Mouse (Mus musculus): ENCODE data around the gene Itgav. TPM values are rescaled to one million over a fixed set of nuclear protein-coding genes. Genes with fewer than 3 reads are reported as not detected.
A peak's percentile ranks its signal among the peaks of the same experiment; 100 is the strongest.
"Not testable (repeated sequence)": the region's sequence is repeated elsewhere in the genome, so short reads cannot be mapped to it uniquely, and the experiment has no call there.

Itgav gene
- polyA plus RNA-seq, 1 experiment from 2014 or later: 39.6 TPM

GRCm38 (mm10) chr2:83700667-83701066 lies 23.5 kb upstream of the Itgav start:
- Histone ChIP-seq H3K36me3 (ENCODE audit: control insufficient read depth, insufficient read depth, low read length) (no peaks in the 10 kb centered on the region), H3K4me3 (ENCODE audit: low read length) (no peak overlapping the region), H3K27ac (ENCODE audit: low read length) (no peak overlapping the region), H3K4me2 (ENCODE audit: low read depth, low read length) (no peak overlapping the region), H3K27me3 (replicated peaks; ENCODE audit: control insufficient read depth, insufficient read depth, low read length) (no peaks in the 10 kb centered on the region), H3K4me1 (ENCODE audit: control insufficient read depth, insufficient read depth, low read length) (0 out of 2 replicates have a peak, but pooled peaks cover 4% of the 10 kb centered on the region), H3K9me3 (ENCODE audit: control insufficient read depth, low read length) (no peaks in the 10 kb centered on the region), H3K9ac (ENCODE audit: low read depth, low read length) (no peak overlapping the region)
- WGBS: 59% methylated on average over 4 of the region's 4 CpGs
- ATAC-seq: no peak

GRCm38 (mm10) chr2:83702411-83702810 lies 21.8 kb upstream of the Itgav start:
- Histone ChIP-seq H3K9me3 (ENCODE audit: control insufficient read depth, low read length) (no peaks in the 10 kb centered on the region), H3K4me1 (ENCODE audit: control insufficient read depth, insufficient read depth, low read length) (0 out of 2 replicates have a peak, but pooled peaks cover 7% of the 10 kb centered on the region), H3K4me3 (ENCODE audit: low read length) (no peak overlapping the region), H3K27ac (ENCODE audit: low read length) (no peak overlapping the region), H3K36me3 (ENCODE audit: control insufficient read depth, insufficient read depth, low read length) (no peaks in the 10 kb centered on the region), H3K4me2 (ENCODE audit: low read depth, low read length) (no peak overlapping the region), H3K9ac (ENCODE audit: low read depth, low read length) (no peak overlapping the region), H3K27me3 (replicated peaks; ENCODE audit: control insufficient read depth, insufficient read depth, low read length) (no peaks in the 10 kb centered on the region)
- no peak for ATAC-seq
- WGBS: 88% methylated on average over 7 of the region's 7 CpGs

- H3K36me3 ChIP-seq (ENCODE audit: control insufficient read depth, insufficient read depth, low read length): no peaks in the 10 kb centered on the region
- H3K27me3 ChIP-seq (replicated peaks; ENCODE audit: control insufficient read depth, insufficient read depth, low read length): no peaks in the 10 kb centered on the region
- no peak for ATAC-seq
- H3K9me3 ChIP-seq (ENCODE audit: control insufficient read depth, low read length): no peaks in the 10 kb centered on the region
- no peak overlapping the region for H3K27ac ChIP-seq (ENCODE audit: low read length)
- WGBS: 49% methylated on average over 9 of the region's 9 CpGs
- H3K4me3 ChIP-seq (ENCODE audit: low read length): no peak overlapping the region
- H3K4me1 ChIP-seq (ENCODE audit: control insufficient read depth, insufficient read depth, low read length): 0 out of 2 replicates have a peak, but pooled peaks cover 7% of the 10 kb centered on the region
- no peak overlapping the region for H3K4me2 ChIP-seq (ENCODE audit: low read depth, low read length)
- H3K9ac ChIP-seq (ENCODE audit: low read depth, low read length): no peak overlapping the region
Measured at GRCm38 (mm10) chr2:83705580-83706158, 18.5 kb upstream of the Itgav start.

GRCm38 (mm10) chr2:83709896-83710524 lies 14.2 kb upstream of the Itgav start:
- Histone ChIP-seq H3K4me2 (ENCODE audit: low read depth, low read length) (peak overlapping the region; percentile 10; the same call in 1 of the 2 replicates), H3K36me3 (ENCODE audit: control insufficient read depth, insufficient read depth, low read length) (no peaks in the 10 kb centered on the region), H3K4me1 (ENCODE audit: control insufficient read depth, insufficient read depth, low read length) (0 out of 2 replicates have a peak, but pooled peaks cover 9% of the 10 kb centered on the region)

GRCm38 (mm10) chr2:83713281-83713680 lies 10.9 kb upstream of the Itgav start:
- WGBS: 70% methylated on average over 7 of the region's 7 CpGs
- not testable (repeated sequence) for H3K9me3 ChIP-seq (ENCODE audit: control insufficient read depth, low read length); H3K4me2 ChIP-seq (ENCODE audit: low read depth, low read length); H3K27me3 ChIP-seq (replicated peaks; ENCODE audit: control insufficient read depth, insufficient read depth, low read length); ATAC-seq; H3K36me3 ChIP-seq (ENCODE audit: control insufficient read depth, insufficient read depth, low read length); H3K27ac ChIP-seq (ENCODE audit: low read length); H3K4me3 ChIP-seq (ENCODE audit: low read length); H3K4me1 ChIP-seq (ENCODE audit: control insufficient read depth, insufficient read depth, low read length); H3K9ac ChIP-seq (ENCODE audit: low read depth, low read length)

More at GRCm38 (mm10) chr2:83709896-83710524, 14.2 kb upstream of the Itgav start:
- WGBS: 25% methylated on average over 11 of the region's 11 CpGs
- H3K9ac ChIP-seq (ENCODE audit: low read depth, low read length): no peak overlapping the region
- no peak overlapping the region for H3K4me3 ChIP-seq (ENCODE audit: low read length)
- no peaks in the 10 kb centered on the region for H3K27me3 ChIP-seq (replicated peaks; ENCODE audit: control insufficient read depth, insufficient read depth, low read length)
- peak; percentile 91 for ATAC-seq
- no peaks in the 10 kb centered on the region for H3K9me3 ChIP-seq (ENCODE audit: control insufficient read depth, low read length)
- peak overlapping the region; percentile 62 for H3K27ac ChIP-seq (ENCODE audit: low read length)

GRCm38 (mm10) chr2:83713946-83714345 lies 10.3 kb upstream of the Itgav start:
- Histone ChIP-seq H3K4me2 (ENCODE audit: low read depth, low read length) (no peak overlapping the region), H3K27me3 (replicated peaks; ENCODE audit: control insufficient read depth, insufficient read depth, low read length) (no peaks in the 10 kb centered on the region), H3K36me3 (ENCODE audit: control insufficient read depth, insufficient read depth, low read length) (no peaks in the 10 kb centered on the region), H3K9me3 (ENCODE audit: control insufficient read depth, low read length) (no peaks in the 10 kb centered on the region), H3K9ac (ENCODE audit: low read depth, low read length) (no peak overlapping the region), H3K27ac (ENCODE audit: low read length) (no peak overlapping the region), H3K4me3 (ENCODE audit: low read length) (no peak overlapping the region), H3K4me1 (ENCODE audit: control insufficient read depth, insufficient read depth, low read length) (0 out of 2 replicates have a peak, but pooled peaks cover 4% of the 10 kb centered on the region)
- no peak for ATAC-seq
- 84% methylated on average over 5 of the region's 5 CpGs for WGBS

GRCm38 (mm10) chr2:83714783-83715182 lies 9.4 kb upstream of the Itgav start:
- Histone ChIP-seq H3K9ac (ENCODE audit: low read depth, low read length) (no peak overlapping the region), H3K36me3 (ENCODE audit: control insufficient read depth, insufficient read depth, low read length) (no peaks in the 10 kb centered on the region), H3K4me2 (ENCODE audit: low read depth, low read length) (no peak overlapping the region), H3K4me1 (ENCODE audit: control insufficient read depth, insufficient read depth, low read length) (0 out of 2 replicates have a peak, but pooled peaks cover 4% of the 10 kb centered on the region), H3K27ac (ENCODE audit: low read length) (no peak overlapping the region), H3K27me3 (replicated peaks; ENCODE audit: control insufficient read depth, insufficient read depth, low read length) (no peaks in the 10 kb centered on the region), H3K9me3 (ENCODE audit: control insufficient read depth, low read length) (no peaks in the 10 kb centered on the region), H3K4me3 (ENCODE audit: low read length) (no peak overlapping the region)
- 15% methylated on average over 6 of the region's 6 CpGs for WGBS
- peak; percentile 70 for ATAC-seq

- ATAC-seq: no peak
- no peaks in the 10 kb centered on the region for H3K27me3 ChIP-seq (replicated peaks; ENCODE audit: control insufficient read depth, insufficient read depth, low read length)
- H3K9ac ChIP-seq (ENCODE audit: low read depth, low read length): no peak overlapping the region
- H3K4me1 ChIP-seq (ENCODE audit: control insufficient read depth, insufficient read depth, low read length): peaks cover 5% of the 10 kb centered on the region
- no peak overlapping the region for H3K4me3 ChIP-seq (ENCODE audit: low read length)
- WGBS: 84% methylated on average over 4 of the region's 4 CpGs
- no peaks in the 10 kb centered on the region for H3K9me3 ChIP-seq (ENCODE audit: control insufficient read depth, low read length)
- no peak overlapping the region for H3K27ac ChIP-seq (ENCODE audit: low read length)
- H3K4me2 ChIP-seq (ENCODE audit: low read depth, low read length): no peak overlapping the region
- no peaks in the 10 kb centered on the region for H3K36me3 ChIP-seq (ENCODE audit: control insufficient read depth, insufficient read depth, low read length)
Measured at GRCm38 (mm10) chr2:83718341-83718740, 5.9 kb upstream of the Itgav start.

GRCm38 (mm10) chr2:83721635-83722034 lies 2.6 kb upstream of the Itgav start:
- H3K27ac ChIP-seq (ENCODE audit: low read length): no peak overlapping the region
- H3K4me1 ChIP-seq (ENCODE audit: control insufficient read depth, insufficient read depth, low read length): peaks cover 6% of the 10 kb centered on the region
- no peak overlapping the region for H3K4me2 ChIP-seq (ENCODE audit: low read depth, low read length)
- no peak for ATAC-seq
- H3K4me3 ChIP-seq (ENCODE audit: low read length): no peak overlapping the region
- no peaks in the 10 kb centered on the region for H3K27me3 ChIP-seq (replicated peaks; ENCODE audit: control insufficient read depth, insufficient read depth, low read length)
- no peak overlapping the region for H3K9ac ChIP-seq (ENCODE audit: low read depth, low read length)
- H3K36me3 ChIP-seq (ENCODE audit: control insufficient read depth, insufficient read depth, low read length): no peaks in the 10 kb centered on the region
- H3K9me3 ChIP-seq (ENCODE audit: control insufficient read depth, low read length): no peaks in the 10 kb centered on the region
- 83% methylated on average over 3 of the region's 3 CpGs for WGBS
